Mouse (Mus musculus) erythroid progenitor cell, adult 5-6 weeks (primary cell): ENCODE results near the gene Vgll4. TPM values are rescaled to one million over a fixed set of nuclear protein-coding genes. Genes with fewer than 3 reads are reported as not detected.

Source experiments
- ATAC-seq: replicated peaks from 2 replicates; pipeline ENCODE4 v1.8.0; 2016; ENCODE audit warnings: moderate number of reproducible peaks, mild to moderate bottlenecking, moderate TSS enrichment, inconsistent platforms; ENCODE audit not compliant: poor library complexity, low FRiP score, severe bottlenecking
- total RNA-seq, 2 experiments: library from RNA; stranded (forward) in 1 of 2; stranded (reverse) in 1 of 2; fragments of 150-400 nt in 1 of 2; fragments of 186-747, 209-891 nt in 1 of 2; gene quantifications; 2 replicates each; pipeline versions ENCODE4 v1.2.3 to v1.2.4; 2015 to 2017; ENCODE audit warnings: low replicate concordance in 2 of 2

Gene Vgll4
- total RNA-seq, 2 experiments from 2014 or later, result 3.3 to 6.7 TPM

- no peak for ATAC-seq
These were observed 87.1 kb downstream of the Vgll4 start for GRCm38 (mm10) chr6:114882675-114883074.

GRCm38 (mm10) chr6:114882212-114882611 lies 87.6 kb downstream of the Vgll4 start:
- ATAC-seq, result no peak

GRCm38 (mm10) chr6:114880798-114881197 lies 89.0 kb downstream of the Vgll4 start:
- ATAC-seq, result no peak

GRCm38 (mm10) chr6:114878841-114879520 lies 90.8 kb downstream of the Vgll4 start:
- ATAC-seq, result no peak

GRCm38 (mm10) chr6:114876546-114876945 lies 93.2 kb downstream of the Vgll4 start:
- no peak for ATAC-seq

- ATAC-seq, result no peak
These were observed 93.8 kb downstream of the Vgll4 start for GRCm38 (mm10) chr6:114876033-114876432.

- peak; percentile 78 for ATAC-seq
These were observed 94.7 kb downstream of the Vgll4 start for GRCm38 (mm10) chr6:114875018-114875558.

- ATAC-seq, result no peak; the same call in 1 of the 2 replicates
These were observed 95.5 kb downstream of the Vgll4 start for GRCm38 (mm10) chr6:114874138-114874928.

- no peak for ATAC-seq
These were observed 96.0 kb downstream of the Vgll4 start for GRCm38 (mm10) chr6:114873808-114874137.

GRCm38 (mm10) chr6:114871010-114871660 lies 98.7 kb downstream of the Vgll4 start:
- ATAC-seq, result no peak

- no peak for ATAC-seq
These were observed 100.2 kb downstream of the Vgll4 start for GRCm38 (mm10) chr6:114869501-114870076.

- no peak for ATAC-seq
These were observed 101.1 kb downstream of the Vgll4 start for GRCm38 (mm10) chr6:114868656-114869055.

- ATAC-seq, result no peak
These were observed 103.2 kb downstream of the Vgll4 start for GRCm38 (mm10) chr6:114866619-114867018.

GRCm38 (mm10) chr6:114866078-114866477 lies 103.7 kb downstream of the Vgll4 start:
- no peak for ATAC-seq

GRCm38 (mm10) chr6:114864421-114864820 lies 105.4 kb downstream of the Vgll4 start:
- no peak for ATAC-seq

GRCm38 (mm10) chr6:114863501-114863900 lies 106.3 kb downstream of the Vgll4 start:
- no peak for ATAC-seq

GRCm38 (mm10) chr6:114862046-114862445 lies 107.7 kb downstream of the Vgll4 start:
- ATAC-seq, result no peak

GRCm38 (mm10) chr6:114861591-114861990 lies 108.2 kb downstream of the Vgll4 start:
- no peak for ATAC-seq

GRCm38 (mm10) chr6:114860677-114861568 lies 108.9 kb downstream of the Vgll4 start:
- ATAC-seq, result no peak
